Mouse (Mus musculus): ENCODE results near the gene Herc1. TPM values are rescaled to one million over a fixed set of nuclear protein-coding genes. Genes with fewer than 3 reads are reported as not detected.
"Not testable (repeated sequence)": the region's sequence is repeated elsewhere in the genome, so short reads cannot be mapped to it uniquely, and the experiment has no call there.

Herc1 gene
- total RNA-seq, 1 experiment from 2014 or later: 49.1 TPM

DNA sequence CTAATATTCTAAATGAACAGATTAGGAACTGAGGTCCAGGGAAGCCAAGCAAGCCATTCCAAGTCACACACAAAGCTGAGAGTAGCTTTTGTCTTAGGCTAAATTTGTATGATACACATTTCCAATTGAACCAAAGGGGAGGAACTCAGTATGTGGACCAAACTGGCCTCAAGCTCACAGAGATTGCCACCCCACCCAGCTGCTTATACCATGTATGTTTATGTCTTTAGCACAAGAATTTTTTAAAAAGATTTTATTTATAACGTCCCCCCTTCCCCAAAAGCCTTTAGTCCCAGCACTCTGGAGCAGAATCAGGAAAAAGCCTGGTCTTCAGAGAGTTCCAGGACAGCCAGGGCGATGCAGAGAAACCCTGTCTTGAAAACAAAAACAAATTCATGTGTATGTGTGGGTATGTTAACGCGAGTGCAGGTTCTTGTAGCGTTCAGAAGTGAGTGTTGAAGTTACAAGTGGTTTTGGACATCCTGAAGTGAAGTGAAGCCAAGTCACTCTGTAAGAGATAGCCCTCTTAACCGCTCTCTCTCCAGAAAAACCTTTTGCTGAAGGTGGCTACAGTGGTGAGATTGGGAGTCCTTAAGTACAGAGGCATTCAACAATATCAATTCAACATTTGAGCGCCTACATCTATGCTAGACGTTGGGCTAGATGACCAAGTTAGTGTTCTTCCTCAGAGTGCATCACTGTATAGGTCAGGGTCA, 948 bp upstream of the Herc1 start:
- DNase-seq: no peak

DNA sequence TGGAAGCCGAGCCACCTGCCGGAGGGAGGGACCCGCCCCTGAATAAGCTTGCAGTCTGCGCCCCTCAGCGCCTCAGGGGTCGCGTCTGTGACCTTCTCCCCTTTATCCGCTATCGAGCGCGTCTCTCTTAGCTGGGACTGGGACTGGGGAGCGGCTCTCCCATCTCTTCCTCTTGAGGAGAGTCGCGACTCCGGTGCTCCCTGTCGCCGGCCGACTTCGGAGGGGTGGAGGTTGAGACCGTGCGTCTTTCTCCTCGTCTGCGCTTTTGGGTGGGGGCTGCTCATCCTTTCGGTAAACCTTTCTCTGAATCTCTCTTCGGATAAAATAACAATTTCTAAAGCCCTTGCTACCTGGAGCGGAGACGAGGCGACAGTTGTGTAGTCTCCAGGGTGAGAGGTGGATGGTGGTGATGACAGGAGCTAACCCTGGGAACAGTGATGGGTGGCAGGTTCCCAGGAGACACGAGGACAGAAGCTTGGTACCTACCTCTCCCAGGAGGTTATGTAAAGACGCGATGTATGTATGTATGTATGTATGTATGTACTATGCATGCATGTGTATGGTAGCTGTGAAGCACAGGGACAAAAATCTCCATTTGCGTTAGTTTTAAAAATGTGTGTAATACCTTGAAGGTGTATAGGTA, 659 bp downstream of the Herc1 start:
- DNase-seq: no peak

DNA sequence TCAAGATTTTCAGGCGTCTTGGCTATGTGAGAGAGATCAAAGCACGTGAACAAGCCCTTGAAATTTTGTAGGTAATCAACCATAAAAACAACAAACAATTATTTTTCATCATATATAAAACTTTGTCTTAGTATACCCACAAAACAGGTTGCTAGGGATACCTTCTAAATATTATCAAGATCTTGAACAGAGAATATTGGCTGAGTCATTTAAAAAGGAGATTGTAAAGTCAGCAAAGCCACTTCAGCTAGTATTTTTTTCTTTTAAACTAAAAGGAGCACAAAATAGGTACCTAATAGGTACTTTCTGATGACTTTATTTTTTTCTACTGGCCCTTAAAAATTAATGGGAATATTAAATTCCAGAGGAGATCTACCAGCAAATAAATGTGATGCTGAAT, 2.5 kb downstream of the Herc1 start:
- DNase-seq: no peak

- no peak for DNase-seq
These were observed 8.9 kb downstream of the Herc1 start for GRCm38 (mm10) chr9:66359135-66359534.

- DNase-seq: no peak
These were observed 10.0 kb downstream of the Herc1 start for GRCm38 (mm10) chr9:66360143-66360690.

DNA sequence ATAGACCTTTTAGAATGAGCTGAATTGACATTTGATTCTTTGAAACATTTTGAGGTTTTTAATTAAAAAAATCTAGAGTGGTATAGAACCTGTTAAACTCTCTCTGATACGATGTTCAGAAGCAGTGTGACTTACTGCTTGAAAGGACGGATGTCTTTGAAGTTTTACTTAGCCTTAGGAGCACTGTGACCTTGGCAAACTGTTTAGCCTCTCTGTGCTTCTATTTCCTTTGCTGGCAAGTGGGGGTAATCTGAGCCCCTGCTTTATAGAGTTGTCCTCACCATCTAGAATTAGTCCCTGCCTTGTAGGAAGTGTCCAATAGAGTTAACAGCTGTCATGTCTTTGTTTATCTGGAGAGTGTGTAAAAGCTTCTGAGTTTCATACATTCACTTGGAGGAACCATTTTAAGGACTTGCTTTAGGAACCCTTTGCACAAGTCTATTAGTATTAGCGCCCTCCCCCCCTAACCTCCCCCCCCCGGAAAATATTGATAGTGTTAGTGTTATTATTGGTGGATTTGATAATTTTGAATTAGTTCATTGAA, 18.7 kb downstream of the Herc1 start:
- DNase-seq: no peak

DNA sequence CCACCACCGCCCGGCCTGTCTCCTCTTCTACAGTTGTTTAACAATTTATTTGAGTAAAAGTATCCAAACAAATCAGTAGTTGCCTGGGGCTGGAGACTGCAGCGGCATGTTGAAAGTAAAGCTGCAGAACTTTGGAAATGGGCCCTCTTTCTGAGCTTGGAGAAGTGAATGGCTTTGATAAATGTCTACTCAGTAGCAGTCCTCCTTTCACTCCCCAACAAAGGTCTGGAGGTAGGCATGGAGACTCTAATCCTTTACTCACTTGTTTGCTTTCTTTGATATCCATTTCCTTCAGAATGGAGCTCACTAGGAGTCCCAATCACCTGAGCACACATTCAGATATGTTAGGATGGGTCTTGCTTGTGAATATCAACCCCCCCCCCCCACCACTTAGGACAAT, 20.1 kb downstream of the Herc1 start:
- no peak for DNase-seq

DNA sequence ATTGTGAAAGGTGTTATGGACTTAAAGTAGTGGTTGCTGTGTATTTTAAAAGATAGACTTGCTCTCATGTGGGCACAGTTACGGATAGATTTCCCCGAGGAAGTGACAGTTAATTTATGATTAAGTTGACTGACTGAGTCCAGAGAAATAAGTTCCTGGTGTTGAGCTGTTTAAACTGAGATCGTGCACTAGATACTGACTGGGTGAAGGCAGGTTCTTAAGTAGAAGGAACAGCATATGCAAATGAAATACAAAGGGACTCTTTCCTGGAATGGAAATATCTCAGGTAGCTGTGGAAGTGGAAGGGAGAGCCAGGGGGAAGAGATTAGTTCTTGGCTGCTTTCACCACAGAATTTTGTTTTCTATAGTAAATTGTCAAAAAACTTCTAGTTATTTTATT, 20.6 kb downstream of the Herc1 start:
- DNase-seq: no peak

DNA sequence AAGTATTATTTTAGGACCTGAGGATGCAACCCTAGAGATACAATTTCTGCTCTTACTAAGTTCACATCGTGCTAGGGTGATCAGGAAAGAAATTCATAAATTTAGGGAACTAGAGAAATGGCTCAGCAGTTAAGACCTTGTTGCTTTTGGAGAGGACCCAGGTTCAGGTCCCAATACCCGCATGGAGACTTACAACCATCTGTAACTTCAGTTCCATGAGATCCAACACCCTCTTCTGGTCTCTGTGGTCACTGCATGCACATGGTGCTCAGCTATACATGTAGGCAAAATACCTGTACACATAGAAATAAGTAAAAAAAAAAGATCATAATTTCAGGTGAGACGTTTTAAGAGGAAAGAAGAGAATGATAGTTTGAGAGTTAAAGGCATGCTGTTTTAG, 23.2 kb downstream of the Herc1 start:
- DNase-seq: no peak

DNA sequence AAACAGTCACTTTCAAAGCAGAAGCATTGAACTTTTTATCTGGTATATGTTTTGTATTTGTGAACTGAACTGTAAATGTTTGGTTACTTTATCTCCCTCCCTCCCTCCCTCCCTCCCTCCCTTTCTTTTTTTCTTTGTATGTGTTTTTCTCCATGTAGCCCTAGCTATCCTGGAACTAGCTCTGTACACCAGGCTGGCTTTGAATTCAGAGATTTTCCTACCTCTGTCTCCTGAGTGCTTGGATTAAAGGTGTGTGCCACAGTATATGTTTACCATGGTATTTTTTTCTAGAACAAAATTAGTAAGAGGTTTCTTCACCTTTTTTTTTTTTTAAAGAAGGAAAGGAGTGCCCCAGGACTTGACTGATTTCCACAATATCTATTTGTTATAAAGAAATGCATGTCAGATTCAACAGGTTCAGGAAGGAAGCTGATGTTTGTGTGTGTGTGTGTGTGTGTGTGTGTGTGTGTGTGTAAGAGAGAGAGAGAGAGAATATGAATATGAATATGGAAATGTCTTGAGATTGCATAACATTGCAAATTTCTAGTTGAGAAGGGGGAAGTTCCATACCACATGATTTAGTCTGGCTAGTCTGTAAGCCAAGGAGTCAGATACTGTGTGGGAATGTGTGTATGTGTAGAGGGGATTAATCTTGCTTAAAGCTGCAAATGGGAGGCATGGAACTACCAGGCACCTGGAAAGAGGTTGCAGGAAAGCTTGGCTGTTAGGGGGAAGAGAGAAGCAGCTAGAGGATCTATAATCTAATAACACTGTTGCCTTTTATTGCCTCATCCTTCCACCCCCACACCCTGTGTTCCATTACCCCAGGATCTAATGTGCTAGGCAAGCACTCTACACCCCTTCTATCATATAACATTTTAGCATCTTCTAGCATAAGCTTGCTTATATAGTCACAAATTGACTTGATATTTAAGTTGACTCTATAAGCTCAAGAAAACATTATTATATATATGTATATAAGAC, 24.5 kb downstream of the Herc1 start:
- no peak for DNase-seq

- DNase-seq: no peak
These were observed 33.2 kb downstream of the Herc1 start for GRCm38 (mm10) chr9:66383417-66383816.

- not testable (repeated sequence) for DNase-seq
These were observed 40.1 kb downstream of the Herc1 start for GRCm38 (mm10) chr9:66390338-66390737.

- no peak for DNase-seq
These were observed 43.1 kb downstream of the Herc1 start for GRCm38 (mm10) chr9:66393304-66393703.

DNA sequence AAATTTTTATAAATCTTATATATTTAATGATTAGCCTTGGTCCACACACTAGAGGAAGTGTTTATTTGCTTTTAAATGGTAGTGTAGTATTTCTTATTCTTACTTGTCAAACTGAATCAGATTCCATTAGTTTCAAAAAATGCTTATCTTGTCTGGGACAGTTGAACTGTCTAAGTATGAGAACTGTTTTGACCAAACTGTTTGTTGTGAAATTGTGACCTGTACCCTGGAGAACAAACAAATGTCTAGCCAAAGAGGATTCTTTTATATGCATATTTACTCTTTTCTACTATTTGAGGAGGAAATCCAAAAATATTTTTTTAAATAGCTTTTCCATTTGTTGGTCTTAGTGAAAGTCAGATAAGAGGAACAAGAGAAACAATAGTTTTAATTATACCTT, 73.2 kb downstream of the Herc1 start:
- DNase-seq: no peak

- DNase-seq: no peak
These were observed 89.8 kb downstream of the Herc1 start for GRCm38 (mm10) chr9:66440007-66440406.

GRCm38 (mm10) chr9:66448253-66448652, 98.0 kb downstream of the Herc1 start:
- DNase-seq: no peak

- DNase-seq: peak; percentile 56
These were observed 114.8 kb downstream of the Herc1 start for GRCm38 (mm10) chr9:66465087-66465486.

DNA sequence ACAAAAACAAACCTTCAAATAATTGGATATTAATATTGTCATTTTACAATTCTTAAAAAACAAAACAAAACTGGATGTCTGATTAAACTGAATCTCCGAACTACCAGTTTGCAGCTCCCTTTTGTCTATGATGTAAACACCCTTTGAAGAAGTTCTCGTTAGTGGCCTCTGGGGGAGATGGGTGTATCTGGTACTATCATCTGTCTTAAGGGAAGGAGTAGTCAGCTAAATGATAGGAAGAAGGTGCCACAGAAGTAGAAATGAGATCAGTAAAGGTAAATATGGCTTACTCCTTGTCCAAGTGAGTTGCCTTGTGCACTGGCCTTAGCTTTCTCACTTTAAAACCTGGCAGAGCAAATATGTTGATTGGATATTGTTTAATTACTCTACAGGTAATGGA, 127.5 kb downstream of the Herc1 start:
- no peak for DNase-seq

DNA sequence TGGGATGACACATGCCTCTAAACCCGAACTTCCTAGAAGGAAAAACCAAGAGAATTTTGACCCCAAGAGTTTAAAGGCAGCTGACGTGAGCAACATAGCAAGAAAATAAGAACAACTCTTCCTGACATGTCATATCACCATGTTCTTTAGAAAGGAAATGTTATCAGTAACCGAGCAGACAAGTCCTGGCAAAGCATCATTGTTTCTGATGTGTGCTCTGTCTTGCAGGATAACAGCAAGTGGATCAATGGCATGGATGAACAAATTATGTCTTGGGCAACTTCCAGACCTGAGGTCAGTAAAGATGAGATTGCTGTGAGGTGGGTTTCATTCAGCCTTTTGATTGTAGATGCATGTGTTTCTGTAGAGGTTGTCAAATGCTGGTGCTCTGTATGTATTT, 133.2 kb downstream of the Herc1 start:
- no peak for DNase-seq

- DNase-seq: no peak
These were observed 138.5 kb downstream of the Herc1 start for GRCm38 (mm10) chr9:66488786-66489185.

GRCm38 (mm10) chr9:66492361-66492760, 142.1 kb downstream of the Herc1 start:
- DNase-seq: no peak

DNA sequence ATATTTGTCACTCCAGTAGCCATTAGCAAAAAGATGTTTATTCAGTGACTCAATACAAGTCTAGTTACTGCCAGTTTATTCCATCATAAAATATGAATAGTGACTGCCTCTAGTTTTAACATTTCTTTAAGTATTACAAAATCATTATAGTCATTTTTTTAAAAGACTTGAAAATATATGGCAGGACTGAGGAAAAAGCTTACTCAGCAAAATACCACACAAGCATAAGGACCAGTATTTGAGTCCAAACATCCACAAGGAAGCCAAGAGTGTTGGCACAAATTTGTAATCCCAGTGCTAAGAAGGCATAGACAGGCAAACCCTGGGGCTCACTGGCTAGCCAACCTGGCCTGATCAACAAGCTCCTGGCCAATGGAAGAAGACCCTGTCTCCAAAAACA, 143.7 kb downstream of the Herc1 start:
- DNase-seq: no peak

All from adrenal gland, postnatal 14 days (tissue).